Mouse (Mus musculus): Measurements from ENCODE around the gene Inpp4b. TPM values are rescaled to one million over a fixed set of nuclear protein-coding genes. Genes with fewer than 3 reads are reported as not detected.

Gene Inpp4b
- polyA plus RNA-seq, 1 experiment from 2014 or later = 6.2 TPM

DNA sequence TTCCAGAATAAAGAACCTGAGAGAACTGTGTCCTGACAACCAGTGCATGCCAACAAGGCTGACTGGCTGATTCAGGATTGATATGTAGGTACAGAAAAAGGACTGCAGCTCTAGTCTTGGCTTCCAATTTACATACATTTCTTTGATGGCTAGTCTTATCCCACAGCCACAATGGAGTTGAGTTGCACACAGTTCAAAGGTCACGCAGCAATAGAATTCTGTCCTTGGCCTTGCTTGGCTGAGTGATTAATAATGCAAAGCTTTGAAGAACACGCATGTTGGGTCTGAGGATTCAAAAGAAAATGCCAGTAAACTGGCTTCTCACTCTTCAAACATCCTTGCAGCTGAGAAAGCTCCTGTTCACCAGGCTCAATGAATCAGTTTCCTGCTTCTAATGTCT lies 70.4 kb downstream of the Inpp4b start:
- DNase-seq (ENCODE audit: low spot score) = no peak
- no peaks in the 10 kb centered on the region for H3K9me3 ChIP-seq (ENCODE audit: control insufficient read depth, low read length)
- no peaks in the 10 kb centered on the region for H3K36me3 ChIP-seq (ENCODE audit: control insufficient read depth, insufficient read depth, low read length)
- H3K4me3 ChIP-seq (ENCODE audit: low read depth, low read length) = no peak overlapping the region
- H3K27ac ChIP-seq (ENCODE audit: low read depth) = no peak overlapping the region
- no peaks in the 10 kb centered on the region for H3K27me3 ChIP-seq (replicated peaks; ENCODE audit: control insufficient read depth, insufficient read depth, low read length)
- ATAC-seq (replicated peaks; ENCODE audit: low FRiP score, low TSS enrichment, low read depth) = no peak
- no peaks in the 10 kb centered on the region for H3K4me1 ChIP-seq (replicated peaks; ENCODE audit: control insufficient read depth, insufficient read depth, low read length)
- H3K4me2 ChIP-seq (ENCODE audit: low read length) = no peak overlapping the region
- no peak overlapping the region for H3K9ac ChIP-seq (ENCODE audit: low read length)
- 78% methylated on average over 2 of the region's 2 CpGs for WGBS

- Histone ChIP-seq H3K4me1 (replicated peaks; ENCODE audit: control insufficient read depth, insufficient read depth, low read length) (no peaks in the 10 kb centered on the region), H3K27ac (ENCODE audit: low read depth) (no peak overlapping the region), H3K36me3 (ENCODE audit: control insufficient read depth, insufficient read depth, low read length) (no peaks in the 10 kb centered on the region), H3K27me3 (replicated peaks; ENCODE audit: control insufficient read depth, insufficient read depth, low read length) (no peaks in the 10 kb centered on the region), H3K4me3 (ENCODE audit: low read depth, low read length) (no peak overlapping the region), H3K9me3 (ENCODE audit: control insufficient read depth, low read length) (no peaks in the 10 kb centered on the region), H3K4me2 (ENCODE audit: low read length) (no peak overlapping the region), H3K9ac (ENCODE audit: low read length) (no peak overlapping the region)
- WGBS = 88% methylated on average over 3 of the region's 3 CpGs
- no peak for ATAC-seq (replicated peaks; ENCODE audit: low FRiP score, low TSS enrichment, low read depth)
- no peak for DNase-seq (ENCODE audit: low spot score)
These were observed 101.6 kb downstream of the Inpp4b start for GRCm38 (mm10) chr8:81443957-81444356.

- H3K27ac ChIP-seq (ENCODE audit: low read depth) = no peak overlapping the region
- DNase-seq (ENCODE audit: low spot score) (no peak), ATAC-seq (replicated peaks; ENCODE audit: low FRiP score, low TSS enrichment, low read depth) (no peak)
- H3K9me3 ChIP-seq (ENCODE audit: control insufficient read depth, low read length) = no peaks in the 10 kb centered on the region
- no peak overlapping the region for H3K4me3 ChIP-seq (ENCODE audit: low read depth, low read length)
- H3K4me2 ChIP-seq (ENCODE audit: low read length) = no peak overlapping the region
- WGBS = 82% methylated on average over 2 of the region's 2 CpGs
- no peaks in the 10 kb centered on the region for H3K27me3 ChIP-seq (replicated peaks; ENCODE audit: control insufficient read depth, insufficient read depth, low read length)
- no peaks in the 10 kb centered on the region for H3K36me3 ChIP-seq (ENCODE audit: control insufficient read depth, insufficient read depth, low read length)
- H3K9ac ChIP-seq (ENCODE audit: low read length) = no peak overlapping the region
- H3K4me1 ChIP-seq (replicated peaks; ENCODE audit: control insufficient read depth, insufficient read depth, low read length) = no peaks in the 10 kb centered on the region
These were observed 107.4 kb downstream of the Inpp4b start for GRCm38 (mm10) chr8:81449798-81450197.

- ATAC-seq (replicated peaks; ENCODE audit: low FRiP score, low TSS enrichment, low read depth) (no peak), DNase-seq (ENCODE audit: low spot score) (no peak)
- Histone ChIP-seq H3K4me2 (ENCODE audit: low read length) (no peak overlapping the region), H3K9me3 (ENCODE audit: control insufficient read depth, low read length) (no peaks in the 10 kb centered on the region), H3K36me3 (ENCODE audit: control insufficient read depth, insufficient read depth, low read length) (no peaks in the 10 kb centered on the region), H3K27me3 (replicated peaks; ENCODE audit: control insufficient read depth, insufficient read depth, low read length) (no peaks in the 10 kb centered on the region), H3K27ac (ENCODE audit: low read depth) (no peak overlapping the region), H3K4me1 (replicated peaks; ENCODE audit: control insufficient read depth, insufficient read depth, low read length) (no peaks in the 10 kb centered on the region), H3K4me3 (ENCODE audit: low read depth, low read length) (no peak overlapping the region), H3K9ac (ENCODE audit: low read length) (no peak overlapping the region)
- 65% methylated on average over 6 of the region's 6 CpGs for WGBS
These were observed 109.7 kb downstream of the Inpp4b start for GRCm38 (mm10) chr8:81452082-81452481.

DNA sequence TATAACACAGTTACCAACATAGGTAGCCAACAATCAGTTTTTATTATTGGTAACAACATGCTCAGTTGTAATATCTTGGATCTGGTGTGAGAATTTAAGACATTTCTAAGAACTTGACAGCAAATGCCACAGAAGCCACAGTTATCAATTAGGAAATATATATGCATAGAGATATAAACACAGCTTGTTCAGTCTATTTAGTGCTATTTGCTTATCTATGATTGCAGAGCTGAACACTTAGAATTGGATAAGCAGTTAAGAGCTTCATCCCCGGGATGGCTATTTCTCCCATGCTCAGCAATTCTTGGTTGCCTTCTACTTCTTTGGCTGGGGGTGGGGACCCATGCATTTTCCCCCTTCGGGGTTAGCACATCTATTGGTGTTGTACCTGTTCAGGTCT lies 112.5 kb downstream of the Inpp4b start:
- H3K36me3 ChIP-seq (ENCODE audit: control insufficient read depth, insufficient read depth, low read length) = no peaks in the 10 kb centered on the region
- no peak for ATAC-seq (replicated peaks; ENCODE audit: low FRiP score, low TSS enrichment, low read depth)
- H3K4me1 ChIP-seq (replicated peaks; ENCODE audit: control insufficient read depth, insufficient read depth, low read length) = no peaks in the 10 kb centered on the region
- no peak overlapping the region for H3K27ac ChIP-seq (ENCODE audit: low read depth)
- H3K9me3 ChIP-seq (ENCODE audit: control insufficient read depth, low read length) = no peaks in the 10 kb centered on the region
- H3K4me2 ChIP-seq (ENCODE audit: low read length) = no peak overlapping the region
- DNase-seq (ENCODE audit: low spot score) = no peak
- no peak overlapping the region for H3K9ac ChIP-seq (ENCODE audit: low read length)
- no peak overlapping the region for H3K4me3 ChIP-seq (ENCODE audit: low read depth, low read length)
- 73% methylated on average over 2 of the region's 2 CpGs for WGBS
- no peaks in the 10 kb centered on the region for H3K27me3 ChIP-seq (replicated peaks; ENCODE audit: control insufficient read depth, insufficient read depth, low read length)

DNA sequence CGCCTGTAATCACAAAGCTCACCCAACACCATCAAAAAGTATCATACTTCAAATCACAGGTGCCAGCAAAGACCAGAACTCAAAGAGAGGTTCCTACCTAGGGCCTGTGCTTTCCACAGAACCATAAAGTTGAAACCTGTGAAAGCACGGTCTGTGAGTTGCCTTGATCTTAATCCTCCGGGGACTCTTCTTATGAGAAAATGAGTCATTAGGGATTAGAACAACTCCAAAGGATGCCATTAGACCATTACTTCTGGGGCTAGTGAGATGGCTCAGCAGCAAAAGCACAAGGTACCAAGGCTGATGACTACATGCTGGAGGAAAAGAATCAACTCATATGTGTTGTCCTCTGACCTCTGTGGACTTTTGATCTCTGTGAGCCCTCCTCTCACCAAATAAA lies 121.4 kb downstream of the Inpp4b start:
- Histone ChIP-seq H3K27me3 (replicated peaks; ENCODE audit: control insufficient read depth, insufficient read depth, low read length) (no peaks in the 10 kb centered on the region), H3K36me3 (ENCODE audit: control insufficient read depth, insufficient read depth, low read length) (no peaks in the 10 kb centered on the region), H3K4me1 (replicated peaks; ENCODE audit: control insufficient read depth, insufficient read depth, low read length) (no peaks in the 10 kb centered on the region), H3K9ac (ENCODE audit: low read length) (no peak overlapping the region), H3K4me3 (ENCODE audit: low read depth, low read length) (no peak overlapping the region), H3K9me3 (ENCODE audit: control insufficient read depth, low read length) (no peaks in the 10 kb centered on the region), H3K4me2 (ENCODE audit: low read length) (no peak overlapping the region), H3K27ac (ENCODE audit: low read depth) (no peak overlapping the region)
- DNase-seq (ENCODE audit: low spot score) (no peak), ATAC-seq (replicated peaks; ENCODE audit: low FRiP score, low TSS enrichment, low read depth) (no peak)
- WGBS = 86% methylated on average over 3 of the region's 3 CpGs

GRCm38 (mm10) chr8:81466776-81467175 lies 124.4 kb downstream of the Inpp4b start:
- DNase-seq (ENCODE audit: low spot score) = no peak
- no peaks in the 10 kb centered on the region for H3K4me1 ChIP-seq (replicated peaks; ENCODE audit: control insufficient read depth, insufficient read depth, low read length)
- H3K36me3 ChIP-seq (ENCODE audit: control insufficient read depth, insufficient read depth, low read length) = no peaks in the 10 kb centered on the region
- no peak overlapping the region for H3K4me3 ChIP-seq (ENCODE audit: low read depth, low read length)
- no peak overlapping the region for H3K27ac ChIP-seq (ENCODE audit: low read depth)
- no peak overlapping the region for H3K4me2 ChIP-seq (ENCODE audit: low read length)
- no peaks in the 10 kb centered on the region for H3K9me3 ChIP-seq (ENCODE audit: control insufficient read depth, low read length)
- 81% methylated on average over 2 of the region's 2 CpGs for WGBS
- ATAC-seq (replicated peaks; ENCODE audit: low FRiP score, low TSS enrichment, low read depth) = no peak
- H3K27me3 ChIP-seq (replicated peaks; ENCODE audit: control insufficient read depth, insufficient read depth, low read length) = no peaks in the 10 kb centered on the region
- H3K9ac ChIP-seq (ENCODE audit: low read length) = no peak overlapping the region

- no peak overlapping the region for H3K4me3 ChIP-seq (ENCODE audit: low read depth, low read length)
- H3K9ac ChIP-seq (ENCODE audit: low read length) = no peak overlapping the region
- H3K27me3 ChIP-seq (replicated peaks; ENCODE audit: control insufficient read depth, insufficient read depth, low read length) = no peaks in the 10 kb centered on the region
- no peak overlapping the region for H3K27ac ChIP-seq (ENCODE audit: low read depth)
- no peak overlapping the region for H3K4me2 ChIP-seq (ENCODE audit: low read length)
- DNase-seq (ENCODE audit: low spot score) (no peak), ATAC-seq (replicated peaks; ENCODE audit: low FRiP score, low TSS enrichment, low read depth) (no peak)
- WGBS = 38% methylated on average over 3 of the region's 3 CpGs
- no peaks in the 10 kb centered on the region for H3K9me3 ChIP-seq (ENCODE audit: control insufficient read depth, low read length)
- H3K36me3 ChIP-seq (ENCODE audit: control insufficient read depth, insufficient read depth, low read length) = no peaks in the 10 kb centered on the region
- H3K4me1 ChIP-seq (replicated peaks; ENCODE audit: control insufficient read depth, insufficient read depth, low read length) = no peaks in the 10 kb centered on the region
These were observed 136.3 kb downstream of the Inpp4b start for GRCm38 (mm10) chr8:81478674-81479073.

- Histone ChIP-seq H3K9me3 (ENCODE audit: control insufficient read depth, low read length) (no peaks in the 10 kb centered on the region), H3K4me1 (replicated peaks; ENCODE audit: control insufficient read depth, insufficient read depth, low read length) (no peaks in the 10 kb centered on the region)
- no peak for ATAC-seq (replicated peaks; ENCODE audit: low FRiP score, low TSS enrichment, low read depth)
These were observed 141.5 kb downstream of the Inpp4b start for GRCm38 (mm10) chr8:81483834-81484233.

More at GRCm38 (mm10) chr8:81483834-81484233, 141.5 kb downstream of the Inpp4b start:
- no peak overlapping the region for H3K27ac ChIP-seq (ENCODE audit: low read depth)
- H3K27me3 ChIP-seq (replicated peaks; ENCODE audit: control insufficient read depth, insufficient read depth, low read length) = no peaks in the 10 kb centered on the region
- no peak for DNase-seq (ENCODE audit: low spot score)
- no peak overlapping the region for H3K4me3 ChIP-seq (ENCODE audit: low read depth, low read length)
- H3K4me2 ChIP-seq (ENCODE audit: low read length) = no peak overlapping the region
- 82% methylated on average over 1 of the region's 1 CpGs for WGBS
- no peaks in the 10 kb centered on the region for H3K36me3 ChIP-seq (ENCODE audit: control insufficient read depth, insufficient read depth, low read length)
- H3K9ac ChIP-seq (ENCODE audit: low read length) = no peak overlapping the region

Measured in intestine, embryonic 14.5 days (tissue).